Mouse (Mus musculus): ENCODE data around the gene Idua.

- TF ChIP-seq POLR2A (IDR thresholded peaks at IDR 0.05; ENCODE audit: low read depth, low read length) (no peak), CTCF (IDR thresholded peaks at IDR 0.05; ENCODE audit: extremely low read depth, insufficient read depth, insufficient read length, insufficient replicate concordance) (no peak)
Observed at GRCm38 (mm10) chr5:108621870-108622269, 38.3 kb upstream of the Idua start.
